Mouse (Mus musculus) heart, postnatal 0 days (tissue): Measurements from ENCODE around the gene Mvb12b. TPM values are rescaled to one million over a fixed set of nuclear protein-coding genes. Genes with fewer than 3 reads are reported as not detected.

Experiments
- ATAC-seq: fragments of 200-750 bp; cut with Nextera tagmentation; 2 replicates; pipeline ENCODE4 v1.8.0; 2017; ENCODE audit warnings: low read depth, moderate number of reproducible peaks, moderate library complexity; ENCODE audit not compliant: insufficient read depth
- DNase-seq: peaks from one replicate; pipeline ENCODE4 v3.0.0-alpha.2; 2016; ENCODE audit warnings: low spot score
- H3K27ac ChIP-seq: fragments of 300-500 bp; sonication (generic); 2 replicates; pipeline ENCODE4 v1.5.1; 2014; ENCODE audit warnings: low read depth, mild to moderate bottlenecking
- H3K27me3 ChIP-seq: fragments of 300-500 bp; sonication (generic); 2 replicates; pipeline ENCODE4 v1.6.1; 2014; ENCODE audit warnings: low read length, mixed read lengths; ENCODE audit not compliant: control insufficient read depth, insufficient read depth
- H3K36me3 ChIP-seq: fragments of 300-500 bp; sonication (generic); replicated peaks from 2 replicates; pipeline ENCODE4 v1.6.1; 2014; ENCODE audit warnings: low read length, mixed read lengths; ENCODE audit not compliant: control insufficient read depth, insufficient read depth
- H3K4me1 ChIP-seq: fragments of 300-500 bp; sonication (generic); 2 replicates; pipeline ENCODE4 v1.6.1; 2014; ENCODE audit warnings: antibody characterized with exemption; ENCODE audit not compliant: control insufficient read depth, insufficient read depth
- H3K4me2 ChIP-seq: fragments of 300-500 bp; sonication (generic); 2 replicates; pipeline ENCODE4 v1.6.1; 2014; ENCODE audit warnings: low read depth, mild to moderate bottlenecking, low read length, moderate library complexity
- H3K4me3 ChIP-seq: fragments of 300-500 bp; sonication (generic); 2 replicates; pipeline ENCODE4 v1.5.1; 2014; ENCODE audit warnings: low read depth, low read length
- H3K9ac ChIP-seq: fragments of 300-500 bp; sonication (generic); replicated peaks from 2 replicates; pipeline ENCODE4 v1.6.1; 2014; ENCODE audit warnings: low read depth, low read length, mixed read lengths
- H3K9me3 ChIP-seq: fragments of 300-500 bp; sonication (generic); replicated peaks from 2 replicates; pipeline ENCODE4 v1.6.1; 2016; ENCODE audit warnings: low read length; ENCODE audit not compliant: control insufficient read depth
- CTCF ChIP-seq: IDR thresholded peaks from 2 replicates; pipeline ENCODE4 v1.5.1; 2016; ENCODE audit warnings: antibody characterized with exemption, control low read depth, low read depth
- EP300 ChIP-seq: IDR thresholded peaks from 2 replicates; pipeline ENCODE4 v1.6.1; 2016; ENCODE audit warnings: antibody characterized with exemption, low read depth
- WGBS: fragments of 180-500 bp; shearing (Covaris S2); extraction: QIAGEN DNeasy Blood & Tissue Kit; methylation state at CpG from one replicate; pipeline ENCODE4 v1.1.7; 2014; 5-methylcytosine and 5-hydroxymethylcytosine counted together
- polyA plus RNA-seq: library from polyadenylated mRNA; unstranded; fragments of >200 nt; fragmentation: Nextera tagmentation; extraction: Ambion mirVana; gene quantifications from 2 replicates; pipeline ENCODE4 v1.2.1, GENCODE M21; 2015
- total RNA-seq: library from RNA; depleted of rRNA; stranded (reverse); fragments of >200 nt; gene quantifications from 2 replicates; pipeline ENCODE4 v1.2.3, GENCODE M21; 2014; ENCODE audit warnings: low replicate concordance

The Mvb12b gene
- total and polyA plus RNA-seq, 2 experiments from 2014 or later = 8.7 to 38.7 TPM

GRCm38 (mm10) chr2:33713580-33714260 is 174.0 kb downstream of the Mvb12b start:
- DNase-seq (no peak), ATAC-seq (no peak)
- H3K27me3 ChIP-seq = peaks cover 37% of the 10 kb centered on the region
- TF ChIP-seq CTCF = no peak
- no peak for TF ChIP-seq EP300
- no peak overlapping the region for H3K9ac ChIP-seq
- no peaks in the 10 kb centered on the region for H3K36me3 ChIP-seq
- H3K27ac ChIP-seq = no peak overlapping the region
- H3K4me1 ChIP-seq = no peaks in the 10 kb centered on the region
- H3K4me2 ChIP-seq = no peak overlapping the region
- 44% methylated on average over 12 of the region's 12 CpGs for WGBS
- no peak overlapping the region for H3K4me3 ChIP-seq
- H3K9me3 ChIP-seq = no peaks in the 10 kb centered on the region

- H3K27me3 ChIP-seq = peaks cover 28% of the 10 kb centered on the region
- ATAC-seq (no peak), DNase-seq (no peak)
- no peak overlapping the region for H3K27ac ChIP-seq
- 40% methylated on average over 4 of the region's 4 CpGs for WGBS
- H3K9ac ChIP-seq = no peak overlapping the region
- no peaks in the 10 kb centered on the region for H3K36me3 ChIP-seq
- H3K4me3 ChIP-seq = no peak overlapping the region
- H3K4me2 ChIP-seq = no peak overlapping the region
- H3K9me3 ChIP-seq = no peaks in the 10 kb centered on the region
- no peaks in the 10 kb centered on the region for H3K4me1 ChIP-seq
- TF ChIP-seq EP300 = no peak
- no peak for TF ChIP-seq CTCF
Observed at GRCm38 (mm10) chr2:33712811-33713210, 174.9 kb downstream of the Mvb12b start.

GRCm38 (mm10) chr2:33708831-33709230 is 178.9 kb downstream of the Mvb12b start:
- Histone ChIP-seq H3K9ac (no peak overlapping the region), H3K27ac (no peak overlapping the region), H3K36me3 (no peaks in the 10 kb centered on the region), H3K4me2 (no peak overlapping the region), H3K9me3 (no peaks in the 10 kb centered on the region), H3K4me3 (no peak overlapping the region), H3K27me3 (peaks cover 16% of the 10 kb centered on the region; the same call in 1 of the 2 replicates), H3K4me1 (no peaks in the 10 kb centered on the region)
- DNase-seq = no peak
- no peak for ATAC-seq
- TF ChIP-seq CTCF (no peak), EP300 (no peak)
- 74% methylated on average over 8 of the region's 8 CpGs for WGBS

- TF ChIP-seq EP300 = no peak
- TF ChIP-seq CTCF = no peak
- Histone ChIP-seq H3K9ac (no peak overlapping the region), H3K27me3 (peaks cover 16% of the 10 kb centered on the region; the same call in 1 of the 2 replicates), H3K4me1 (no peaks in the 10 kb centered on the region), H3K9me3 (no peaks in the 10 kb centered on the region), H3K4me3 (no peak overlapping the region), H3K4me2 (no peak overlapping the region), H3K36me3 (no peaks in the 10 kb centered on the region), H3K27ac (no peak overlapping the region)
- WGBS = 27% methylated on average over 3 of the region's 3 CpGs
- ATAC-seq (no peak), DNase-seq (no peak)
Observed at GRCm38 (mm10) chr2:33708096-33708495, 179.7 kb downstream of the Mvb12b start.

GRCm38 (mm10) chr2:33706403-33706802 is 181.3 kb downstream of the Mvb12b start:
- Histone ChIP-seq H3K4me2 (no peak overlapping the region), H3K9me3 (no peaks in the 10 kb centered on the region), H3K36me3 (no peaks in the 10 kb centered on the region), H3K27me3 (peaks cover 16% of the 10 kb centered on the region; the same call in 1 of the 2 replicates), H3K9ac (no peak overlapping the region), H3K4me1 (no peaks in the 10 kb centered on the region), H3K27ac (no peak overlapping the region), H3K4me3 (no peak overlapping the region)
- no peak for ATAC-seq
- TF ChIP-seq CTCF = no peak
- 69% methylated on average over 9 of the region's 9 CpGs for WGBS
- DNase-seq = no peak

GRCm38 (mm10) chr2:33705687-33706320 is 181.9 kb downstream of the Mvb12b start:
- TF ChIP-seq EP300 (no peak), CTCF (no peak)
- H3K27ac ChIP-seq = no peak overlapping the region
- no peak for ATAC-seq

More at GRCm38 (mm10) chr2:33705687-33706320, 181.9 kb downstream of the Mvb12b start:
- Histone ChIP-seq H3K4me1 (no peaks in the 10 kb centered on the region), H3K36me3 (no peaks in the 10 kb centered on the region), H3K27me3 (peaks cover 16% of the 10 kb centered on the region; the same call in 1 of the 2 replicates), H3K4me2 (no peak overlapping the region), H3K9ac (no peak overlapping the region), H3K9me3 (no peaks in the 10 kb centered on the region), H3K4me3 (no peak overlapping the region)
- no peak for DNase-seq
- WGBS = 48% methylated on average over 16 of the region's 16 CpGs
